Mouse (Mus musculus): Measurements from ENCODE around the gene Nbea. TPM values are rescaled to one million over a fixed set of nuclear protein-coding genes. Genes with fewer than 3 reads are reported as not detected.
"Not testable (repeated sequence)": the region's sequence is repeated elsewhere in the genome, so short reads cannot be mapped to it uniquely, and the experiment has no call there.

Gene Nbea
- total RNA-seq, 2 experiments from 2014 or later = 30.8 to 31.9 TPM

GRCm38 (mm10) chr3:55661678-55662445, 521.6 kb downstream of the Nbea start:
- DNase-seq = peak; percentile 9

DNA sequence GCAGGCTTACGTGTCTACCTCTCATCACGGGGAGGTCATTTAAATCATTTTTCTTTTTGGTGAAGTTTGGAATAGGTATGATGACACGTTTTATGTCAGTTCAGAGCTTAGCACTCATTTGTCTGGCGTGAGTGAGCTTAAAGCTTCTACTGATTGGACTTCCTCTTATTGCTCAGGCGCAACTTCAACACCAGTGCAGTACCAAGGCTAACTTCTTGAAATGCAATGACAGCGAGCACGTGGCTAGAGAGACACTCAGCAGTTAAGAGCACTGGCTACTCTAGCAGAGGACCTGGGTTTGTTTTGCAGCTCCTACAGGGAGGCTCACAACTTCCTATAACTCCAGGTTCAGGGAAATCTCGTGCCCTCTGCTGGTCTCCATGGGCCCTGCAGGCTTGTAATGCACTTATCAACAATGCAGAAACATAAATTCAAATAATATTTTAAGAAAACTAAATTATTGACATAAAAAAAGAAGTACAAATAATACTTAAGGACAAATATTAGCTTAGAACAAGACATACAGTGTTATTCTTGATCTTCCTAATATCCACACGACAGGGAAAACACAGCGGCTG, 523.2 kb downstream of the Nbea start:
- no peak for DNase-seq

- DNase-seq = no peak
Observed at GRCm38 (mm10) chr3:55659558-55660215, 523.8 kb downstream of the Nbea start.

DNA sequence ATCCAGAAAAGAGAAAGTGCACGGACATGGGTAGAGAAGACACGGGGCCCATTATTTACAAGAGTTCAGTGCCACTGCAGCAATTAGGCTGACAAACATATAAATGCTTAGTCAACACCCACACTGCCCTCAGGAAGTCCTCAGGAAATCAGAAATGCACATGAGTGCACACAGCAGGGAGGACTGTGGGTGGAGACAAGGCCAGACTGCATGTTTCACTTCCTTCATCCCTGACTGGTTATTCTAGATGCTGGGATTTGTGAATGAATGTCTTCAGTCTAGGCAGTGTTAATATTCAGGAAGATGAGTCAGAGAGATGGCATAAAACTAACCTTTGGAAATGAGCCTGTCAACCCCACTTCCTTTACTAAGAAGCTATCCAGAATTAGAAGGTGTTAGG, 531.2 kb downstream of the Nbea start:
- DNase-seq = no peak

DNA sequence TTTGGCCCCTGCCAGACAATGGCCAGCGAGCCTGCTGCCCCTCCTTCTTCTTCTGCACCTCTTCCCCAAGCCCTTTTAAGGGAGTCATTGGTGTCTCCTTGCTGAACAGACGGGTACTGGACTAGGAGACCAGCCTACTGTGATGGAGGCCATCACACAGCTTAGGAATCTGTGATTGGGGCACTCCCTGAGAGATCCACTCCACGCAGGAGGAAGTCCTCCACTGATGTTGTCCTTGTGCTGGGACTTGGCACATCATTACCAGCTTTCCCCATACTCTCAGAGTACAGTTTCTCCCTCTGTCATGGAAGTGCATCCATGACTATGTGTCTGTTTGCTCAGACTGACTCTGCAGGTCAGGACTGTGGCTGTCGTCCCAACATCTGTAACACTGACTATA, 531.6 kb downstream of the Nbea start:
- no peak for DNase-seq

DNA sequence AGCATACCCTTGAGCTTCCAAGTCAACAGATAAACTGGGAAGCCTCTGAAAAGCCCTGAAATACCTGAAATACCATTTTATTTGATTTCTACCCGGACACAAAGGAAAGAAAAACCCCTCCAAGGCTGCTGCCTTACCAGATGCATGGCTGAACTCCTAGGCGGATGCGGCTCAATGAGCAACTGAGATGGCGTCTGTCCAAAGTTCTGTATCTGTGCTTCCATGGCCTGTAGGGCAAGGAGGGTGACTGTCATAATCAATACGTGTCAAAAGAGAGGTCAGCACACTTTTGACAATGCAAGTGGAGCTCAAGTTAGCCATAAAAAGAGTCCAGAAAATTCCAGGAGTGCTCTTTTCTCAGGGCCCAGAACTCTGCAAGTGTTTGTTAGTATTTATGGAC, 534.0 kb downstream of the Nbea start:
- no peak for DNase-seq

- no peak for DNase-seq
Observed at GRCm38 (mm10) chr3:55648299-55648698, 535.2 kb downstream of the Nbea start.

DNA sequence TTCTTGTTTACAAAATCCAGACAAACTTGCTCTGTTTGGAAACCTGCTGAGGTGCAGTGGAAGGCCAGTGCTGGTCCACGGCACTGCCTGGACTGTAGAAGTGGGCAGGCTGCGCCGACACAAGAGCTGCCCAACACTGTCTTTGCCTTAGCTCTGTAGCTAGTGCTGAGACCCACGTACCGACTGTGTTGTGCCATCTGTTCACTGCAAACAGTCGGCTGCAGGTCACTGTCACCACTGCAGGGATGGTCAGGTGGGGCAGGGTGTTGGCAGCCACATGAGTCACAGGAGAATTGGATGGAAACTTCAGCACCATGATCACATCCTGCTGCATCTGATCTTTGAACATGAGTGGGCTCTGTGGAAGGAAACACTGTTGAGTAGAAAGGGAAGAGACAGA, 536.3 kb downstream of the Nbea start:
- no peak for DNase-seq

DNA sequence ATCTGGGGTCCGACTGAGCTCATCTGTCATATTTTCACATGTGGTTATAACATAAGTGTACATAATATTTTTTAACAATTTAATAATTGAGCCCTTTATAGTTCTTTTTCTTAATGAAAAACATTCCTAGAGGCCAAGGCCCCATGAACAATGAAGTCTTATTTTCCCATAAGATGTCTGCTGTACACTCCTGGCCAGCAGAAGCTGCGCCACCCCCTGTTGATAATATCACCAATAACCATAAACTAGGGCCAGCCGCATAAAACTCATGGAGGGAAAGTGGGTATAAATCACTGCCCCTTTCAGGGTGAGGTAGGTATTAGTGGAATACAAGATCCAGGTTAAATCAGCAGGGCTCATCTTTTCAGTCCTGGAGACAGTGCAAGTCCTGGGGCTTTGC, 537.1 kb downstream of the Nbea start:
- DNase-seq = no peak

DNA sequence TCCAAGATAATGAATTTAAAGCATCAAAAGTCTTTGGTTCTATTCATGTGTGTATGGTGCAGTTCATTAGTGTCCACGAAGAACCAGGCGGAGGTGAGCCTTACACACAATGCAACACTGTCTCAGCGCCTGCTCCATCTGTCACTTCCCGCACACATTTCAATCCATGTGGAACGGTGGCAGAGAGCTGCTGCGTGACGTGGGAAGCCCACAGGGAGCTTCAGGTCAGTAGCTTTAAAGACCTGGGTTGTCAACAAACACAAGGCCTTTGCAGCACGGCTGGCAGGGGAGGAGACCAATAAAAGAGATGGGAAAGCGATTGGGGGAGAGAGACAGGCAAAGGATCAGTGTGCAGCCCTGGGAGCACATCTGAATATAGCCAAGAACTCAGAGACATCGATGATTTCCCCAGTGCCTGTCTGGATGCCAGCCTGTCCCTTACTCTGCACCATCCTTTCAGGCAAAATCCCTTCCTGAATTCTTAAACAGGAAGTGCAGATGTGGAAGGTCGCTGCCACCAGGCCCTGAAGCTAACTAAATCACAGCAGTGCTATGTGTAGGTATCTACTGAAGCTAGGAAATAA, 539.4 kb downstream of the Nbea start:
- DNase-seq = no peak

- no peak for DNase-seq
Observed at GRCm38 (mm10) chr3:55637660-55638059, 545.8 kb downstream of the Nbea start.

DNA sequence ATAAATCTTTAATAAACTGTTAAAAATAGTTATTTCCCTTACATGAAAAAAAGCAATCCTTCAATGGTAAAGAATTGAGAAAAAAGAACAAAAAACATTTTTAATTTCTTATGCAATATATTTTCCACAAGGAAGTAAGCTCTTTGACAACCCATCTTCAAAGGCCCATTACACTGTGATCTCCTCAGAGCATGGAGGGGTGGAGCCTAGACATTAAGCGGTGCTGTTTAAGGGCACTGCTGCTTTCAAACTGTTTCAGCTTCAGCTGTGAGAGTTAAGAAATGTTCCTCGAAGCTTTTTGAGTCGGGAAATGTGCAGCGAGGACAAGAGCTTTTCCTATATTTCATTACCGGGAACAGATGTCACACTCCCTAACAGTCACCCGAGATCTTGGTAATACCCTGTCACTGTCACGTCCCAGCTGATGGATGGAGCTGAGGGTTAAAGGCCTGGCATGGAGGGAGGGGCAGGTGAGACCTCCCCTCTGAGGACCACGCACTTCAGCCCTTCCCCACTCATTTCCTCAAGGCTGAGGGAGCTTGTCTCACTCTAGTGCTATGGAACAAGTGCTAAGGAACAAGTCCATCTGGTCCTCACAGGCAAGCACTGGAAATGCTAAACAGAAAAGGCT, 547.8 kb downstream of the Nbea start:
- no peak for DNase-seq

DNA sequence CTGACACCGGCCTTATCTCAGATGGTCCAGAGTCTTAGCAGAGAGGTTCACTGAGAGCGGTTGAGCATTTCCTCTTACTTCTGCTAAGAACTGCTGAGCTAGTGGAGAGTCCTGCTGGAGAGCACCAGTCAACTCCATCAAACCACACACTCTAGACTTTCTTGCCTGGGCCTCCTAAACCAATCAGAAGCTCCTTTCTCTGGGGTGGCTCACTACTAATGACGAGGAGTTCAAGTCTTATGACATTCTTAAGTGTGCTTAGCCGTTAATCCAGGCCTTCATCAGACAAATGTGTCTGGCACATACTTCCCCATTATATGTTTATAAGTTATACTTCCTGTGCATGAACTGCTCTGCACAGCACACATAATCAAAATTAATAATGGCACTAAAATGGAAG, 556.4 kb downstream of the Nbea start:
- DNase-seq = no peak

- DNase-seq = not testable (repeated sequence)
Observed at GRCm38 (mm10) chr3:55621958-55622357, 561.5 kb downstream of the Nbea start.

DNA sequence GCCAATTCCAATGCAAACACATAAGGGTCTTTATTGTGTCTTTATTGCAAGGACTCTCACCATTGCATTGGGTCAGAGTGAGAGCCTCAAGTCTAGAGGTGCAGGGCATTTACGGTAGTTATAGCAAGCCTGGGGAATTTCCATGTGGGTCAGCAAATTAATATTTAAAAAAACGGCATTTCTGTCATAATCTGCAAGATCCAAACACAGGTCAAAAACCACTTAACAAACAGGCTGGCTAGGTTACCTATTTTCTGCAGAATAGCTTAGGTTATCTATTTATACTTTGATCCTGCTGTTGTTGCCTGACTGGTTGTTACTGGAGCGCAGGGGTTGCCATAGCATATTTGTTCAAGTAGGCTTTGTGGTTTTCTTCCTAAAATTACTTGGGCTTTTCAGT, 565.1 kb downstream of the Nbea start:
- DNase-seq = no peak

DNA sequence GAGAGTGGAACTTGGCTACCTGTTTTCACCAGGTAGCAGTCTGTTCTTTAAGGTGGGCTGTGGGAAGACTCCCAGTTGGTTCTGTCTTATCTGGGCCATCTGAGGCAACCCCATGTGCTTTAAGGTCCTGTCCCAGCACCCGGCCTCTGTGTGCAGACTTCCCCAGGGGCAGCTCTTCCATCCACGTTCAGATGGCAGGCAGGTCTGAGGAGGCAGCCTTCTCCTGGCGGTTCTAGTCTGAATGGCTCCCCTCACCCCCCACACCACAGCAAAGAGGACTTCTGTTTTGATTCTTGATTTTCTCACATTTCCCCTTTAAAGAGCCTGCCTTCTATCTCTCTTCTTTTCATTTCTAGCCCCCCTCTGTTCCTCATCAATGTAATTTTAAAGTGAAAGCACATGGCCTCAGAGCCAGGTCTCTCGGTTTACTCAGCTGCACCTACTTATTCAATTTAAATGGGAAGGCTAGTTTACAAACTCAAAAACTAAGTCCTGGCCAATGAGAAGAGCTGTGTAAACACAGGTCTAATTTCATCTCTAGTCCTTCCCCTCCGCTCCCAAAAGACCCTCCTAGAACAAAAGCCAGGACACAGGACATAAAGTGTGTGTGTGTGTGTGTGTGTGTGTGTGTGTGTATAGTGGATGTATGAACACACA, 570.9 kb downstream of the Nbea start:
- DNase-seq = no peak

DNA sequence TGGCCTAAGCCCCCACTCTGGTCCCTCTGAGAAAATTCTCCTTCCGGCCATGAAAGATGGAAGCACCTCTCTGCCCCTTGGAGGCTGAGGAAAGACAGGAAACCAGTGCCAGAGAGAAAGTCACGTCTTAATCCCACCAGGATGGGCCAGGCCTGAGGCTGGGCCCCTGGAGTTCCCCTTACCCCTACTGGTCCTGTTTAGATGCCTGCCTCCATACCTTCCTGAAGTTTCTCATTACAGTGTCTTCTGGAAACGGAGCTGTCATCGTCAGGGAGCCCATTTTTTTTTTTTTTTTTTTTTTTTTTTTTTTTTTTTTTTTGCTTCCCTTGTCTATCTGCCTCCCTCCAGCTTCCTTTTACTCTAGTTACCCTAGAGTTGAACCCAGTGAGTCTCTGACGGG, 571.5 kb downstream of the Nbea start:
- no peak for DNase-seq

- DNase-seq = no peak
Observed at GRCm38 (mm10) chr3:55610191-55610590, 573.3 kb downstream of the Nbea start.

DNA sequence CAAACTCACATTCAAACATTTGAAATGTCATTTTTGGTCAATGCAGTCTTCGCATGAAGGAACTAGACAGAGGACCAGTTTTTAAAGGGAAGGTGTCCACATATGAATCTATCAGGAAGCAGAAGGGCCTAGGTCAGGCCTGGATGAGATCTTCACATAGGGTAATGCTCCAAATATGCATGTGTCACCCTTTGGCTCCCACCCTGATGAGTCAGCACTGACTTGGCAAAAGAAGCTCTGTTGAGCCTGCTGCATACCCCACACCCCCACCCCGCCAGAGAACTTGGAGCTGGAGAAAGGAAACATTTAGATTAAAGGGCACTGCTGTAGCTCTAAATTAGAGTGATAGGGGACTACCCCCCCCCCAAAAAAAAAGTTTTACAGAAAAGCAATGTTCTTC, 583.2 kb downstream of the Nbea start:
- peak; percentile 80 for DNase-seq

- DNase-seq = peak; percentile 28
Observed at GRCm38 (mm10) chr3:55599366-55600085, 584.0 kb downstream of the Nbea start.

- DNase-seq = no peak
Observed at GRCm38 (mm10) chr3:55598681-55599080, 584.8 kb downstream of the Nbea start.

DNA sequence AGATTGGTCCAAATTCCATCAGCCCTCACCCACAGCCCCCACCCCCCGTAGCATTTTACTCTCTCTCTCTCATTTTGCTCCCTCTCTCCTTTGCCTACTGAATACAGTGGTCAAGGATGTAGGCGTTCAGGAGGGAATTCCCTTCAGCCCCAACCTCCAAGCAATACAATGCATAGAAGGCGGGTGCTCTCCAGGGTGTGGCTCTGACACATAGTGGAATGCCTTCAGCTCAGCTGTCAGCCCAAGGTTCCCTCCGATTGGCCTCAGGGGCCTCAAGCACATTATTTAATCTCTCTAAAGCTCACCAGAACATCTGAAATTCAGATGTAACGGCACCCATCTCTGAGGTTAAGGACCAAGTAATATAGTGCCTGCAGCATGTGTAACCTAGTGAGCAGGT, 590.2 kb downstream of the Nbea start:
- DNase-seq = no peak
